Mouse (Mus musculus) heart, adult 2 months (tissue): ENCODE measurements around the gene Spns2. TPM values are rescaled to one million over a fixed set of nuclear protein-coding genes. Genes with fewer than 3 reads are reported as not detected.

Experiments used
- DNase-seq, 2 experiments: peaks; one replicate each; pipeline ENCODE4 v3.0.0; 2021
- H3K27ac ChIP-seq: fragments of 200-600 bp; 2 replicates; pipeline ENCODE4 v1.8.1; 2022
- H3K27me3 ChIP-seq: fragments of 200-500 bp; 2 replicates; pipeline ENCODE4 v1.6.1; 2012; ENCODE audit warnings: mild to moderate bottlenecking, low read length, inconsistent platforms, mixed read lengths; ENCODE audit not compliant: control insufficient read depth, insufficient read depth
- H3K36me3 ChIP-seq: fragments of 200-500 bp; 2 replicates; pipeline ENCODE4 v1.6.1; 2012; ENCODE audit warnings: low read length, inconsistent platforms; ENCODE audit not compliant: control insufficient read depth, insufficient read depth
- H3K4me1 ChIP-seq: fragments of 200-500 bp; 2 replicates; pipeline ENCODE4 v1.6.1; 2011; ENCODE audit warnings: low read length; ENCODE audit not compliant: control insufficient read depth, insufficient read depth
- H3K4me3 ChIP-seq: fragments of 200-600 bp; 2 replicates; pipeline ENCODE4 v1.8.1; 2022
- H3K79me2 ChIP-seq: fragments of 200-500 bp; replicated peaks from 2 replicates; pipeline ENCODE4 v1.6.1; 2012; ENCODE audit warnings: mild to moderate bottlenecking, inconsistent platforms, low read length, moderate library complexity, mixed read lengths; ENCODE audit not compliant: control insufficient read depth, insufficient read depth
- H3K9ac ChIP-seq: fragments of 200-500 bp; 2 replicates; pipeline ENCODE4 v1.6.1; 2012; ENCODE audit warnings: low read depth, mild to moderate bottlenecking, control low read depth, inconsistent platforms, low read length, mixed read lengths
- CTCF ChIP-seq: fragments of 200-600 bp; IDR thresholded peaks from 2 replicates; pipeline ENCODE4 v1.8.1; 2022; ENCODE audit warnings: antibody characterized with exemption, mild to moderate bottlenecking, moderate library complexity
- EP300 ChIP-seq: fragments of 200-500 bp; IDR thresholded peaks from 2 replicates; pipeline ENCODE4 v1.6.1; 2011; ENCODE audit warnings: low read depth, low read length, control low read depth; ENCODE audit not compliant: insufficient read depth
- POLR2A ChIP-seq: fragments of 200-500 bp; IDR thresholded peaks from 2 replicates; pipeline ENCODE4 v1.6.1; 2011; ENCODE audit warnings: mild to moderate bottlenecking, low read depth, low read length, control low read depth; ENCODE audit not compliant: insufficient read depth
- WGBS: fragments of 180-500 bp; shearing (Covaris S2); methylation state at CpG from one replicate; pipeline ENCODE4 v1.1.7; 2018; 5-methylcytosine and 5-hydroxymethylcytosine counted together
- intact Hi-C: fragments of 180-260 bp; cut with DNase I; formaldehyde crosslinking; loops from one replicate; pipeline ENCODE4 v1.15.1; 2025
- polyA plus RNA-seq: library from polyadenylated mRNA; depleted of rRNA; stranded (reverse); fragments of >200 nt; gene quantifications from 2 replicates; pipeline ENCODE4 v1.2.3, GENCODE M21; 2012
- total RNA-seq, 2 experiments: library from RNA; stranded (reverse); gene quantifications; 2 replicates each; pipeline ENCODE4 v1.2.3; 2021

The Spns2 gene
- total and polyA plus RNA-seq, 3 experiments = 6.1 to 13.8 (median 7.9) TPM

- no peaks in the 10 kb centered on the region for H3K36me3 ChIP-seq
- no peak overlapping the region for H3K9ac ChIP-seq
- H3K79me2 ChIP-seq = no peaks in the 10 kb centered on the region
- no peaks in the 10 kb centered on the region for H3K4me1 ChIP-seq
- no peak overlapping the region for H3K4me3 ChIP-seq
- TF ChIP-seq POLR2A = no peak
- no peak for TF ChIP-seq EP300
- TF ChIP-seq CTCF = no peak
- H3K27me3 ChIP-seq = no peaks in the 10 kb centered on the region
- no peak overlapping the region for H3K27ac ChIP-seq
- 51% methylated on average over 10 of the region's 10 CpGs for WGBS
- no peak for DNase-seq
- intact Hi-C loops = no loop called here
Measured at GRCm38 (mm10) chr11:72504016-72504797, 14.5 kb upstream of the Spns2 start.

- Histone ChIP-seq H3K4me3 (no peak overlapping the region), H3K4me1 (no peaks in the 10 kb centered on the region), H3K79me2 (no peaks in the 10 kb centered on the region), H3K36me3 (no peaks in the 10 kb centered on the region), H3K9ac (no peak overlapping the region), H3K27ac (no peak overlapping the region), H3K27me3 (no peaks in the 10 kb centered on the region)
- intact Hi-C loops = no loop called here
- TF ChIP-seq POLR2A (no peak), EP300 (no peak), CTCF (no peak)
- no peak for DNase-seq
- 57% methylated on average over 5 of the region's 5 CpGs for WGBS
Measured at GRCm38 (mm10) chr11:72503501-72503921, 13.8 kb upstream of the Spns2 start.

GRCm38 (mm10) chr11:72502236-72502635 lies 12.5 kb upstream of the Spns2 start:
- TF ChIP-seq CTCF = no peak
- TF ChIP-seq POLR2A = no peak
- no peak for TF ChIP-seq EP300
- DNase-seq = peak in 1 of 2 experiments; percentile 22
- Histone ChIP-seq H3K79me2 (no peaks in the 10 kb centered on the region), H3K27ac (no peak overlapping the region), H3K4me3 (no peak overlapping the region), H3K9ac (no peak overlapping the region), H3K4me1 (no peaks in the 10 kb centered on the region), H3K27me3 (no peaks in the 10 kb centered on the region), H3K36me3 (no peaks in the 10 kb centered on the region)
- intact Hi-C loops = no loop called here
- 52% methylated on average over 8 of the region's 8 CpGs for WGBS

GRCm38 (mm10) chr11:72501426-72502002 lies 11.8 kb upstream of the Spns2 start:
- Histone ChIP-seq H3K27ac (no peak overlapping the region), H3K4me3 (no peak overlapping the region), H3K36me3 (no peaks in the 10 kb centered on the region), H3K79me2 (no peaks in the 10 kb centered on the region), H3K27me3 (no peaks in the 10 kb centered on the region), H3K4me1 (no peaks in the 10 kb centered on the region), H3K9ac (no peak overlapping the region)
- intact Hi-C loops = no loop called here
- DNase-seq = peak in 1 of 2 experiments; percentile 12
- TF ChIP-seq EP300 = no peak
- TF ChIP-seq CTCF = no peak
- no peak for TF ChIP-seq POLR2A
- 33% methylated on average over 5 of the region's 5 CpGs for WGBS

- TF ChIP-seq CTCF (no peak), EP300 (no peak), POLR2A (no peak)
- no peaks in the 10 kb centered on the region for H3K27me3 ChIP-seq
Measured at GRCm38 (mm10) chr11:72500139-72500538, 10.4 kb upstream of the Spns2 start.

GRCm38 (mm10) chr11:72497367-72497766 lies 7.7 kb upstream of the Spns2 start:
- Histone ChIP-seq H3K79me2 (no peaks in the 10 kb centered on the region), H3K4me1 (no peaks in the 10 kb centered on the region), H3K27ac (no peak overlapping the region), H3K4me3 (no peak overlapping the region), H3K9ac (no peak overlapping the region), H3K36me3 (no peaks in the 10 kb centered on the region), H3K27me3 (no peaks in the 10 kb centered on the region)
- TF ChIP-seq EP300 = no peak
- TF ChIP-seq POLR2A = no peak
- TF ChIP-seq CTCF = no peak
- DNase-seq = peak in 1 of 2 experiments; percentile 15
- intact Hi-C loops = no loop called here
- WGBS = 45% methylated on average over 4 of the region's 4 CpGs

More at GRCm38 (mm10) chr11:72500139-72500538, 10.4 kb upstream of the Spns2 start:
- no peak for DNase-seq
- no peak overlapping the region for H3K9ac ChIP-seq
- H3K79me2 ChIP-seq = no peaks in the 10 kb centered on the region
- H3K36me3 ChIP-seq = no peaks in the 10 kb centered on the region
- no peaks in the 10 kb centered on the region for H3K4me1 ChIP-seq
- no peak overlapping the region for H3K27ac ChIP-seq
- WGBS = 98% methylated on average over 4 of the region's 4 CpGs
- H3K4me3 ChIP-seq = no peak overlapping the region
- intact Hi-C loops = no loop called here
